In the genomic region with DNA sequence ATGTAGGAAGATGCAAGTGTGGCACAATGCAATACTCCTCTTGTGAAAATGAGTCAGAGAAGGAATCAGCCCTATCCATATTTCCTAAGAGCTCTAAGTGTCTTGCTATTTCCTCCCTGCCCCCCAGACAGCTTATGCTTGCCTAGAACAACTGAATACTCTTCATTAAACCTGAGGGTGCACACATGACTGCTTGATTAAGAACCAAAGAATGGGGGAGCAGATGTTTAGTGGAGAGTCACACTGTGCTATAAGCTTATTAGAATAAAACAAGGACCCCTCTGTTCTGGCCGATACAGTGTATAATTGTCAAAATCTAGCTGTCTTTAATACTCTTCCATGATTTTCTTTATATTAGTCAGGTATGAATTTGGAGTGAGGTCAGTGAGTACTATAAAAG, we compare ENCODE assay signal across 32 mouse cellular contexts.
DNase-seq lines count a peak whose midpoint lies in the region; ATAC-seq and TF ChIP-seq lines count a peak whose summit lies in the region.
"Had no signal": no experiment of that assay in that cellular context is flagged by ENCODE, and none has a peak within 500 bp of the region (broad histone marks: within the 10 kb centered on the region; RNA-seq: fewer than 3 reads in every experiment).

No protein-coding gene starts in this region.

- H3K36me3 ChIP-seq in hindbrain, embryonic 13.5 days, result no peaks in the 10 kb centered on the region
- H3K36me3 ChIP-seq in hindbrain, embryonic 14.5 days (replicated peaks; ENCODE audit: control insufficient read depth, insufficient read depth), result no peaks in the 10 kb centered on the region
- H3K36me3 ChIP-seq in forebrain, embryonic 13.5 days (ENCODE audit: poor library complexity, severe bottlenecking), result no peaks in the 10 kb centered on the region
- H3K36me3 ChIP-seq: embryonic facial prominence, embryonic 10.5 days; embryonic facial prominence, embryonic 15.5 days; heart, embryonic 12.5 days; limb, embryonic 10.5 days; limb, embryonic 15.5 days; liver, embryonic 13.5 days; neural tube, embryonic 13.5 days had no signal

- peaks cover 5% of the 10 kb centered on the region for H3K4me1 ChIP-seq in hindbrain, embryonic 13.5 days (replicated peaks)
- H3K4me1 ChIP-seq in hindbrain, embryonic 14.5 days (replicated peaks; ENCODE audit: control insufficient read depth, insufficient read depth, low read length), result no peaks in the 10 kb centered on the region
- H3K4me1 ChIP-seq in forebrain, embryonic 13.5 days, result peaks cover 18% of the 10 kb centered on the region
- H3K4me1 ChIP-seq: embryonic facial prominence, embryonic 10.5 days; embryonic facial prominence, embryonic 15.5 days; heart, embryonic 12.5 days; limb, embryonic 10.5 days; limb, embryonic 15.5 days; liver, embryonic 13.5 days; megakaryocyte, embryonic 14.5 days; neural tube, embryonic 13.5 days had no signal

- TF ChIP-seq POLR2A in brain, embryonic 14.5 days (IDR thresholded peaks at IDR 0.05; ENCODE audit: borderline replicate concordance, extremely low read depth, insufficient read depth, insufficient read length, poor library complexity, severe bottlenecking), result no peak

- no peak for DNase-seq in hindbrain, embryonic 14.5 days (ENCODE audit: low spot score)
- peak; percentile 79 for DNase-seq in brain, embryonic 14.5 days (ENCODE audit: low read depth)
- peak; percentile 35 for DNase-seq in retina, embryonic 14.5 days (ENCODE audit: low spot score)
- DNase-seq in kidney, adult 8-10 months, result no peak
- DNase-seq in urinary bladder, postnatal 25 days (ENCODE audit: low spot score), result no peak
- DNase-seq: adrenal gland, adult 2 months; adrenal gland, postnatal 36 days; B cell, adult 2 months; cerebellum, adult 2 months; cerebellum, postnatal 25 days; heart, adult 2 months; heart, postnatal 4 days; kidney, adult 9 months; kidney, postnatal 14 days; layer of hippocampus, adult 9-11 months; liver, embryonic 13.5 days; lung, adult 18-20 months; lung, postnatal 4 days; right cerebral cortex, postnatal 25 days; spleen, adult 18-20 months; thymus, postnatal 14 days had no signal

- no peak for ATAC-seq in hindbrain, embryonic 13.5 days (ENCODE audit: low FRiP score)
- no peak for ATAC-seq in hindbrain, embryonic 14.5 days (ENCODE audit: low FRiP score)
- ATAC-seq in forebrain, embryonic 13.5 days, result peak; percentile 75; the same call in 1 of the 2 replicates
- ATAC-seq: activated CD4-positive, CD25-positive, alpha-beta regulatory T cell, adult 4 months; lung, postnatal 0 days had no signal

- TF ChIP-seq CTCF in brain, embryonic 14.5 days (IDR thresholded peaks at IDR 0.05; ENCODE audit: borderline replicate concordance, extremely low read depth, insufficient read depth, insufficient read length), result no peak

- WGBS in hindbrain, embryonic 13.5 days, result 49% methylated on average over 1 of the region's 1 CpGs
- 51% methylated on average over 1 of the region's 1 CpGs for WGBS in hindbrain, embryonic 14.5 days
- 22% methylated on average over 1 of the region's 1 CpGs for WGBS in forebrain, embryonic 13.5 days

- H3K27ac ChIP-seq in hindbrain, embryonic 13.5 days, result peak overlapping the region; percentile 30; the same call in 1 of the 2 replicates
- H3K27ac ChIP-seq in hindbrain, embryonic 14.5 days, result no peak overlapping the region
- H3K27ac ChIP-seq in forebrain, embryonic 13.5 days, result 0 out of 2 replicates have a peak overlapping the region, but pooled peaks have one; percentile 35
- H3K27ac ChIP-seq: embryonic facial prominence, embryonic 10.5 days; embryonic facial prominence, embryonic 15.5 days; heart, adult 2 months; limb, embryonic 10.5 days; limb, embryonic 15.5 days; liver, embryonic 13.5 days; neural tube, embryonic 13.5 days had no signal

- no peaks in the 10 kb centered on the region for H3K27me3 ChIP-seq in hindbrain, embryonic 13.5 days
- H3K27me3 ChIP-seq in hindbrain, embryonic 14.5 days (ENCODE audit: control insufficient read depth, insufficient read depth, low read length), result no peaks in the 10 kb centered on the region
- no peaks in the 10 kb centered on the region for H3K27me3 ChIP-seq in forebrain, embryonic 13.5 days
- H3K27me3 ChIP-seq: embryonic facial prominence, embryonic 15.5 days; heart, embryonic 12.5 days; limb, embryonic 15.5 days; liver, embryonic 13.5 days; megakaryocyte, embryonic 14.5 days; neural tube, embryonic 13.5 days had no signal

- no peak overlapping the region for H3K9ac ChIP-seq in hindbrain, embryonic 13.5 days
- no peak overlapping the region for H3K9ac ChIP-seq in hindbrain, embryonic 14.5 days
- no peak overlapping the region for H3K9ac ChIP-seq in forebrain, embryonic 13.5 days
- H3K9ac ChIP-seq: embryonic facial prominence, embryonic 15.5 days; heart, embryonic 12.5 days; limb, embryonic 15.5 days; liver, embryonic 13.5 days; neural tube, embryonic 13.5 days had no signal

- no peaks in the 10 kb centered on the region for H3K9me3 ChIP-seq in hindbrain, embryonic 13.5 days
- H3K9me3 ChIP-seq in hindbrain, embryonic 14.5 days (ENCODE audit: control insufficient read depth, low read length), result no peaks in the 10 kb centered on the region
- no peaks in the 10 kb centered on the region for H3K9me3 ChIP-seq in forebrain, embryonic 13.5 days (replicated peaks)
- H3K9me3 ChIP-seq: embryonic facial prominence, embryonic 10.5 days; embryonic facial prominence, embryonic 15.5 days; heart, embryonic 12.5 days; limb, embryonic 10.5 days; limb, embryonic 15.5 days; liver, embryonic 13.5 days; neural tube, embryonic 13.5 days had no signal

- H3K4me2 ChIP-seq in hindbrain, embryonic 13.5 days, result no peak overlapping the region
- H3K4me2 ChIP-seq in hindbrain, embryonic 14.5 days (replicated peaks), result no peak overlapping the region
- H3K4me2 ChIP-seq in forebrain, embryonic 13.5 days, result no peak overlapping the region
- H3K4me2 ChIP-seq: embryonic facial prominence, embryonic 15.5 days; heart, embryonic 12.5 days; limb, embryonic 15.5 days; liver, embryonic 13.5 days; neural tube, embryonic 13.5 days had no signal

- H3K4me3 ChIP-seq in hindbrain, embryonic 13.5 days, result no peak overlapping the region
- no peak overlapping the region for H3K4me3 ChIP-seq in hindbrain, embryonic 14.5 days (replicated peaks; ENCODE audit: low read length)
- H3K4me3 ChIP-seq in forebrain, embryonic 13.5 days, result no peak overlapping the region
- H3K4me3 ChIP-seq: embryonic facial prominence, embryonic 10.5 days; embryonic facial prominence, embryonic 15.5 days; heart, adult 2 months; heart, embryonic 12.5 days; limb, embryonic 10.5 days; limb, embryonic 15.5 days; liver, embryonic 13.5 days; megakaryocyte, embryonic 14.5 days; neural tube, embryonic 13.5 days had no signal

Comparison
In these comparisons a context has a peak if more than half of its experiments do, and no peak if none do; other contexts are left out.
1. DNase-seq: peak in brain, embryonic 14.5 days (single experiment) and retina, embryonic 14.5 days (single experiment); none in hindbrain, embryonic 14.5 days (single experiment), kidney, adult 8-10 months (0 of 2) and urinary bladder, postnatal 25 days (single experiment).